Mouse (Mus musculus) heart, embryonic 10.5 days (tissue): ENCODE measurements around the gene Gm49325. TPM values are rescaled to one million over a fixed set of nuclear protein-coding genes. Genes with fewer than 3 reads are reported as not detected.
A peak's percentile ranks its signal among the peaks of the same experiment; 100 is the strongest.

Experiments used
- DNase-seq: peaks from one replicate; pipeline ENCODE4 v3.0.0-alpha.2; 2017; ENCODE audit warnings: low spot score
- H3K27ac ChIP-seq: fragments of 300-500 bp; sonication (generic); 2 replicates; pipeline ENCODE4 v1.5.1; 2016; ENCODE audit warnings: mild to moderate bottlenecking
- H3K27me3 ChIP-seq: fragments of 300-500 bp; sonication (generic); 2 replicates; pipeline ENCODE4 v1.6.1; 2016; ENCODE audit warnings: mild to moderate bottlenecking; ENCODE audit not compliant: poor library complexity, insufficient read depth, severe bottlenecking
- H3K36me3 ChIP-seq: fragments of 300-500 bp; sonication (generic); 2 replicates; pipeline ENCODE4 v1.6.1; 2016; ENCODE audit warnings: mild to moderate bottlenecking, moderate library complexity
- H3K4me1 ChIP-seq: fragments of 300-500 bp; sonication (generic); 2 replicates; pipeline ENCODE4 v1.6.1; 2016; ENCODE audit warnings: mild to moderate bottlenecking
- H3K4me3 ChIP-seq: fragments of 300-500 bp; sonication (generic); 2 replicates; pipeline ENCODE4 v1.5.1; 2016; ENCODE audit warnings: mild to moderate bottlenecking, moderate library complexity
- H3K9me3 ChIP-seq: fragments of 300-500 bp; sonication (generic); 2 replicates; pipeline ENCODE4 v1.6.1; 2016; ENCODE audit warnings: mild to moderate bottlenecking, moderate library complexity
- WGBS: fragments of 180-500 bp; shearing (Covaris S2); methylation state at CpG from one replicate; pipeline ENCODE4 v1.1.7; 2016; 5-methylcytosine and 5-hydroxymethylcytosine counted together
- polyA plus RNA-seq: library from polyadenylated mRNA; unstranded; fragments of >200 nt; fragmentation: Nextera tagmentation; extraction: Ambion mirVana; gene quantifications from 2 replicates; pipeline ENCODE4 v1.2.1, GENCODE M21; 2016

Gene Gm49325
- polyA plus RNA-seq, 1 experiment from 2014 or later, result 2.7 TPM

- peak overlapping the region; percentile 93 for H3K27ac ChIP-seq
- no peaks in the 10 kb centered on the region for H3K27me3 ChIP-seq
- no peak for DNase-seq
- H3K4me1 ChIP-seq, result peaks cover 44% of the 10 kb centered on the region
- H3K36me3 ChIP-seq, result peaks cover 5% of the 10 kb centered on the region; the same call in 1 of the 2 replicates
- H3K9me3 ChIP-seq, result no peaks in the 10 kb centered on the region
- H3K4me3 ChIP-seq, result no peak overlapping the region
- WGBS, result 52% methylated on average over 10 of the region's 10 CpGs
Observed at GRCm38 (mm10) chr10:77580027-77580920, 25.7 kb upstream of the Gm49325 start.

- Histone ChIP-seq H3K4me1 (peaks cover 44% of the 10 kb centered on the region), H3K27me3 (no peaks in the 10 kb centered on the region), H3K36me3 (peaks cover 7% of the 10 kb centered on the region; the same call in 1 of the 2 replicates), H3K27ac (peak overlapping the region; percentile 93), H3K4me3 (peak overlapping the region; percentile 77), H3K9me3 (no peaks in the 10 kb centered on the region)
- DNase-seq, result no peak
- WGBS, result 6% methylated on average over 8 of the region's 8 CpGs
Observed at GRCm38 (mm10) chr10:77581023-77581407, 25.0 kb upstream of the Gm49325 start.

GRCm38 (mm10) chr10:77581408-77582284 lies 24.4 kb upstream of the Gm49325 start, which contains the start of gene Pttg1ip:
TSS of gene Pttg1ip (plus strand) at chr10:77581720.
- peak within 1 kb of the TSS; percentile 77 for H3K4me3 ChIP-seq
- peak; percentile 97 for DNase-seq
- WGBS, result under 1% methylated on average over 64 of the region's 64 CpGs
- peaks cover 46% of the 10 kb centered on the region for H3K4me1 ChIP-seq
- H3K36me3 ChIP-seq, result peaks cover 10% of the 10 kb centered on the region; the same call in 1 of the 2 replicates
- no peaks in the 10 kb centered on the region for H3K27me3 ChIP-seq
- H3K9me3 ChIP-seq, result no peaks in the 10 kb centered on the region
- peak within 1 kb of the TSS; percentile 93 for H3K27ac ChIP-seq

GRCm38 (mm10) chr10:77582285-77582618 lies 23.7 kb upstream of the Gm49325 start:
- 12% methylated on average over 8 of the region's 8 CpGs for WGBS
- peaks cover 16% of the 10 kb centered on the region for H3K36me3 ChIP-seq
- DNase-seq, result no peak

GRCm38 (mm10) chr10:77583795-77584422 lies 22.1 kb upstream of the Gm49325 start:
- Histone ChIP-seq H3K27me3 (no peaks in the 10 kb centered on the region), H3K4me1 (peaks cover 66% of the 10 kb centered on the region), H3K36me3 (peaks cover 31% of the 10 kb centered on the region), H3K9me3 (no peaks in the 10 kb centered on the region), H3K4me3 (peak overlapping the region; percentile 12; the same call in 1 of the 2 replicates), H3K27ac (no peak overlapping the region)
- 60% methylated on average over 10 of the region's 10 CpGs for WGBS
- DNase-seq, result no peak

More at GRCm38 (mm10) chr10:77582285-77582618, 23.7 kb upstream of the Gm49325 start:
- H3K4me3 ChIP-seq, result peak overlapping the region; percentile 77
- H3K27me3 ChIP-seq, result no peaks in the 10 kb centered on the region
- peak overlapping the region; percentile 93 for H3K27ac ChIP-seq
- H3K4me1 ChIP-seq, result peaks cover 52% of the 10 kb centered on the region
- no peaks in the 10 kb centered on the region for H3K9me3 ChIP-seq

- no peak for DNase-seq
- Histone ChIP-seq H3K9me3 (no peaks in the 10 kb centered on the region), H3K27me3 (no peaks in the 10 kb centered on the region), H3K27ac (0 out of 2 replicates have a peak overlapping the region, but pooled peaks have one; percentile 29), H3K4me1 (peaks cover 69% of the 10 kb centered on the region), H3K4me3 (no peak overlapping the region), H3K36me3 (peaks cover 52% of the 10 kb centered on the region)
- WGBS, result 86% methylated on average over 3 of the region's 3 CpGs
Observed at GRCm38 (mm10) chr10:77586637-77587036, 19.4 kb upstream of the Gm49325 start.

- H3K27me3 ChIP-seq, result no peaks in the 10 kb centered on the region
- peaks cover 52% of the 10 kb centered on the region for H3K36me3 ChIP-seq
- no peak overlapping the region for H3K4me3 ChIP-seq
- DNase-seq, result no peak
- H3K27ac ChIP-seq, result 0 out of 2 replicates have a peak overlapping the region, but pooled peaks have one; percentile 29
- 84% methylated on average over 6 of the region's 6 CpGs for WGBS
- peaks cover 63% of the 10 kb centered on the region for H3K4me1 ChIP-seq
- H3K9me3 ChIP-seq, result no peaks in the 10 kb centered on the region
Observed at GRCm38 (mm10) chr10:77587091-77587775, 18.8 kb upstream of the Gm49325 start.

- 90% methylated on average over 2 of the region's 2 CpGs for WGBS
- Histone ChIP-seq H3K27me3 (no peaks in the 10 kb centered on the region), H3K36me3 (peaks cover 60% of the 10 kb centered on the region), H3K4me1 (peaks cover 57% of the 10 kb centered on the region), H3K4me3 (no peak overlapping the region), H3K9me3 (no peaks in the 10 kb centered on the region), H3K27ac (no peak overlapping the region)
- no peak for DNase-seq
Observed at GRCm38 (mm10) chr10:77588036-77588435, 18.0 kb upstream of the Gm49325 start.

- H3K4me1 ChIP-seq, result peaks cover 47% of the 10 kb centered on the region
- DNase-seq, result no peak
- no peak overlapping the region for H3K4me3 ChIP-seq
- H3K36me3 ChIP-seq, result peaks cover 65% of the 10 kb centered on the region
- H3K27me3 ChIP-seq, result no peaks in the 10 kb centered on the region
- H3K27ac ChIP-seq, result peak overlapping the region; percentile 48
- no peaks in the 10 kb centered on the region for H3K9me3 ChIP-seq
- 69% methylated on average over 7 of the region's 7 CpGs for whole genome bisulfite sequencing
Observed at GRCm38 (mm10) chr10:77589117-77589516, 16.9 kb upstream of the Gm49325 start.

- no peak overlapping the region for H3K4me3 ChIP-seq
- H3K27ac ChIP-seq, result peak overlapping the region; percentile 48; the same call in 1 of the 2 replicates
- H3K4me1 ChIP-seq, result peaks cover 45% of the 10 kb centered on the region
- DNase-seq, result no peak
- H3K36me3 ChIP-seq, result peaks cover 72% of the 10 kb centered on the region
- H3K9me3 ChIP-seq, result no peaks in the 10 kb centered on the region
- 88% methylated on average over 8 of the region's 8 CpGs for whole genome bisulfite sequencing
- no peaks in the 10 kb centered on the region for H3K27me3 ChIP-seq
Observed at GRCm38 (mm10) chr10:77589749-77590148, 16.2 kb upstream of the Gm49325 start.

GRCm38 (mm10) chr10:77590812-77591211 lies 15.2 kb upstream of the Gm49325 start:
- no peak overlapping the region for H3K4me3 ChIP-seq
- H3K4me1 ChIP-seq, result peaks cover 45% of the 10 kb centered on the region
- H3K9me3 ChIP-seq, result no peaks in the 10 kb centered on the region
- H3K27me3 ChIP-seq, result no peaks in the 10 kb centered on the region
- peak overlapping the region; percentile 39; the same call in 1 of the 2 replicates for H3K27ac ChIP-seq
- DNase-seq, result peak; percentile 87
- WGBS, result 44% methylated on average over 6 of the region's 6 CpGs
- peaks cover 82% of the 10 kb centered on the region for H3K36me3 ChIP-seq

GRCm38 (mm10) chr10:77591546-77591945 lies 14.5 kb upstream of the Gm49325 start:
- 78% methylated on average over 6 of the region's 6 CpGs for WGBS
- H3K4me3 ChIP-seq, result no peak overlapping the region
- peaks cover 45% of the 10 kb centered on the region for H3K4me1 ChIP-seq
- no peaks in the 10 kb centered on the region for H3K9me3 ChIP-seq
- DNase-seq, result no peak
- H3K27me3 ChIP-seq, result no peaks in the 10 kb centered on the region
- peaks cover 85% of the 10 kb centered on the region for H3K36me3 ChIP-seq
- H3K27ac ChIP-seq, result no peak overlapping the region
